Mouse (Mus musculus) retina, adult 2 months (tissue): ENCODE data around the gene Mcemp1.

ENCODE experiments used
- DNase-seq: peaks from one replicate; pipeline ENCODE4 v3.0.0-alpha.2; 2012; ENCODE audit warnings: low read depth, low spot score

The Mcemp1 gene

GRCm38 (mm10) chr8:3665507-3665906 lies at the start of gene Mcemp1:
TSS of gene Mcemp1 (plus strand) at chr8:3665754.
- DNase-seq, result no peak

GRCm38 (mm10) chr8:3621199-3621970 lies 44.2 kb upstream of the Mcemp1 start, which contains the start of the genes Xab2 and Pet100:
TSS of gene Xab2 (minus strand) at chr8:3621316.
TSS of gene Pet100 (plus strand) at chr8:3621548.
- DNase-seq, result peak; percentile 100

GRCm38 (mm10) chr8:3622119-3622518 lies 43.4 kb upstream of the Mcemp1 start:
- no peak for DNase-seq

GRCm38 (mm10) chr8:3625445-3625844 lies 40.1 kb upstream of the Mcemp1 start, which contains the start of gene Pcp2:
TSS of gene Pcp2 (minus strand) at chr8:3625545.
- DNase-seq, result no peak

- DNase-seq, result no peak
These were observed 38.6 kb upstream of the Mcemp1 start for GRCm38 (mm10) chr8:3626971-3627370.

- no peak for DNase-seq
These were observed 37.5 kb upstream of the Mcemp1 start for GRCm38 (mm10) chr8:3628014-3628413.

- peak; percentile 66 for DNase-seq
These were observed 34.7 kb upstream of the Mcemp1 start, which contains the start of gene Stxbp2 for GRCm38 (mm10) chr8:3630647-3631477. TSS of gene Stxbp2 (plus strand) at chr8:3630955.

- DNase-seq, result no peak
These were observed 34.1 kb upstream of the Mcemp1 start for GRCm38 (mm10) chr8:3631478-3631875.

GRCm38 (mm10) chr8:3645804-3646203 lies 19.8 kb upstream of the Mcemp1 start:
- DNase-seq, result no peak

GRCm38 (mm10) chr8:3646824-3647531 lies 18.6 kb upstream of the Mcemp1 start:
- no peak for DNase-seq

- no peak for DNase-seq
These were observed 18.0 kb upstream of the Mcemp1 start for GRCm38 (mm10) chr8:3647561-3647960.

GRCm38 (mm10) chr8:3648268-3648667 lies 17.3 kb upstream of the Mcemp1 start:
- no peak for DNase-seq

- DNase-seq, result no peak
These were observed 16.6 kb upstream of the Mcemp1 start for GRCm38 (mm10) chr8:3648990-3649389.

- no peak for DNase-seq
These were observed 12.7 kb upstream of the Mcemp1 start for GRCm38 (mm10) chr8:3652845-3653244.

- DNase-seq, result no peak
These were observed 10.6 kb upstream of the Mcemp1 start for GRCm38 (mm10) chr8:3654726-3655508.

GRCm38 (mm10) chr8:3655526-3655925 lies 10.0 kb upstream of the Mcemp1 start, which contains the start of gene Retn:
TSS of gene Retn (plus strand) at chr8:3655770.
- no peak for DNase-seq

GRCm38 (mm10) chr8:3656725-3657381 lies 8.7 kb upstream of the Mcemp1 start:
- no peak for DNase-seq

GRCm38 (mm10) chr8:3660889-3661288 lies 4.7 kb upstream of the Mcemp1 start:
- no peak for DNase-seq

- no peak for DNase-seq
These were observed 1.1 kb upstream of the Mcemp1 start for GRCm38 (mm10) chr8:3664405-3664804.

GRCm38 (mm10) chr8:3670388-3670787 lies 4.8 kb downstream of the Mcemp1 start:
- no peak for DNase-seq
